Mouse (Mus musculus) heart, embryonic 10.5 days (tissue): ENCODE measurements at regions not wholly inside any gene's neighbourhood (a gene's known extent, or its start where the extent isn't known, plus 50 kb on each side); places are given as distances from the start of the nearest gene placed in this dataset.

ENCODE experiments used
- DNase-seq: peaks from one replicate; pipeline ENCODE4 v3.0.0-alpha.2; 2017; ENCODE audit warnings: low spot score
- H3K27ac ChIP-seq: fragments of 300-500 bp; sonication (generic); 2 replicates; pipeline ENCODE4 v1.5.1; 2016; ENCODE audit warnings: mild to moderate bottlenecking
- H3K27me3 ChIP-seq: fragments of 300-500 bp; sonication (generic); 2 replicates; pipeline ENCODE4 v1.6.1; 2016; ENCODE audit warnings: mild to moderate bottlenecking; ENCODE audit not compliant: poor library complexity, insufficient read depth, severe bottlenecking
- H3K36me3 ChIP-seq: fragments of 300-500 bp; sonication (generic); 2 replicates; pipeline ENCODE4 v1.6.1; 2016; ENCODE audit warnings: mild to moderate bottlenecking, moderate library complexity
- H3K4me1 ChIP-seq: fragments of 300-500 bp; sonication (generic); 2 replicates; pipeline ENCODE4 v1.6.1; 2016; ENCODE audit warnings: mild to moderate bottlenecking
- H3K4me3 ChIP-seq: fragments of 300-500 bp; sonication (generic); 2 replicates; pipeline ENCODE4 v1.5.1; 2016; ENCODE audit warnings: mild to moderate bottlenecking, moderate library complexity
- H3K9me3 ChIP-seq: fragments of 300-500 bp; sonication (generic); 2 replicates; pipeline ENCODE4 v1.6.1; 2016; ENCODE audit warnings: mild to moderate bottlenecking, moderate library complexity
- WGBS: fragments of 180-500 bp; shearing (Covaris S2); methylation state at CpG from one replicate; pipeline ENCODE4 v1.1.7; 2016; 5-methylcytosine and 5-hydroxymethylcytosine counted together

- no peak overlapping the region for H3K27ac ChIP-seq
- no peak overlapping the region for H3K4me3 ChIP-seq
- no peaks in the 10 kb centered on the region for H3K4me1 ChIP-seq
- WGBS: 79% methylated on average over 1 of the region's 1 CpGs
- no peaks in the 10 kb centered on the region for H3K9me3 ChIP-seq
- no peak for DNase-seq
- H3K27me3 ChIP-seq: no peaks in the 10 kb centered on the region
- no peaks in the 10 kb centered on the region for H3K36me3 ChIP-seq
These were observed 319.7 kb upstream of the Pik3r1 start for GRCm38 (mm10) chr13:102087766-102088165.

GRCm38 (mm10) chr13:102089551-102089950 is 321.5 kb upstream of the Pik3r1 start:
- Histone ChIP-seq H3K4me3 (no peak overlapping the region), H3K27me3 (no peaks in the 10 kb centered on the region), H3K36me3 (no peaks in the 10 kb centered on the region), H3K27ac (no peak overlapping the region), H3K9me3 (no peaks in the 10 kb centered on the region), H3K4me1 (no peaks in the 10 kb centered on the region)
- WGBS: 73% methylated on average over 5 of the region's 5 CpGs
- DNase-seq: no peak

GRCm38 (mm10) chr13:102094193-102094592 is 326.2 kb upstream of the Pik3r1 start:
- Histone ChIP-seq H3K4me3 (no peak overlapping the region), H3K27me3 (no peaks in the 10 kb centered on the region), H3K27ac (no peak overlapping the region), H3K36me3 (no peaks in the 10 kb centered on the region), H3K9me3 (no peaks in the 10 kb centered on the region), H3K4me1 (no peaks in the 10 kb centered on the region)
- DNase-seq: no peak
- 78% methylated on average over 4 of the region's 4 CpGs for WGBS

- Histone ChIP-seq H3K9me3 (no peaks in the 10 kb centered on the region), H3K27ac (no peak overlapping the region), H3K4me3 (no peak overlapping the region), H3K36me3 (no peaks in the 10 kb centered on the region), H3K4me1 (no peaks in the 10 kb centered on the region), H3K27me3 (no peaks in the 10 kb centered on the region)
- 91% methylated on average over 1 of the region's 1 CpGs for WGBS
- no peak for DNase-seq
These were observed 335.1 kb upstream of the Pik3r1 start for GRCm38 (mm10) chr13:102103161-102103560.

GRCm38 (mm10) chr13:102106188-102106587 is 338.2 kb upstream of the Pik3r1 start:
- no peaks in the 10 kb centered on the region for H3K9me3 ChIP-seq
- no peaks in the 10 kb centered on the region for H3K36me3 ChIP-seq
- H3K27ac ChIP-seq: no peak overlapping the region
- DNase-seq: no peak
- no peaks in the 10 kb centered on the region for H3K27me3 ChIP-seq
- no peak overlapping the region for H3K4me3 ChIP-seq
- no peaks in the 10 kb centered on the region for H3K4me1 ChIP-seq
- WGBS: 66% methylated on average over 1 of the region's 1 CpGs

- H3K27ac ChIP-seq: no peak overlapping the region
- no peaks in the 10 kb centered on the region for H3K4me1 ChIP-seq
- no peaks in the 10 kb centered on the region for H3K36me3 ChIP-seq
- H3K27me3 ChIP-seq: no peaks in the 10 kb centered on the region
- H3K4me3 ChIP-seq: no peak overlapping the region
- WGBS: 77% methylated on average over 1 of the region's 1 CpGs
- DNase-seq: no peak
- H3K9me3 ChIP-seq: no peaks in the 10 kb centered on the region
These were observed 340.2 kb upstream of the Pik3r1 start for GRCm38 (mm10) chr13:102108204-102108603.

- no peaks in the 10 kb centered on the region for H3K36me3 ChIP-seq
- H3K27ac ChIP-seq: no peak overlapping the region
- H3K4me1 ChIP-seq: no peaks in the 10 kb centered on the region
- H3K4me3 ChIP-seq: no peak overlapping the region
- WGBS: 82% methylated on average over 3 of the region's 3 CpGs
- no peaks in the 10 kb centered on the region for H3K9me3 ChIP-seq
- no peak for DNase-seq
- no peaks in the 10 kb centered on the region for H3K27me3 ChIP-seq
These were observed 340.9 kb upstream of the Pik3r1 start for GRCm38 (mm10) chr13:102108916-102109315.

GRCm38 (mm10) chr13:102113941-102114340 is 345.9 kb upstream of the Pik3r1 start:
- H3K4me1 ChIP-seq: no peaks in the 10 kb centered on the region
- no peaks in the 10 kb centered on the region for H3K27me3 ChIP-seq
- no peak overlapping the region for H3K4me3 ChIP-seq
- no peak overlapping the region for H3K27ac ChIP-seq
- WGBS: 87% methylated on average over 5 of the region's 5 CpGs
- no peaks in the 10 kb centered on the region for H3K36me3 ChIP-seq
- no peak for DNase-seq
- H3K9me3 ChIP-seq: no peaks in the 10 kb centered on the region

GRCm38 (mm10) chr13:102122341-102122740 is 354.3 kb upstream of the Pik3r1 start:
- no peak for DNase-seq
- H3K27ac ChIP-seq: no peak overlapping the region
- H3K4me3 ChIP-seq: no peak overlapping the region
- no peaks in the 10 kb centered on the region for H3K36me3 ChIP-seq
- no peaks in the 10 kb centered on the region for H3K9me3 ChIP-seq
- no peaks in the 10 kb centered on the region for H3K27me3 ChIP-seq
- 77% methylated on average over 6 of the region's 6 CpGs for WGBS
- H3K4me1 ChIP-seq: no peaks in the 10 kb centered on the region

GRCm38 (mm10) chr13:102127933-102128430 is 360.0 kb upstream of the Pik3r1 start:
- Histone ChIP-seq H3K27ac (no peak overlapping the region), H3K9me3 (no peaks in the 10 kb centered on the region), H3K4me3 (no peak overlapping the region), H3K27me3 (no peaks in the 10 kb centered on the region), H3K36me3 (no peaks in the 10 kb centered on the region), H3K4me1 (no peaks in the 10 kb centered on the region)
- no peak for DNase-seq
- WGBS: 79% methylated on average over 4 of the region's 4 CpGs

GRCm38 (mm10) chr13:102131459-102131858 is 363.4 kb upstream of the Pik3r1 start:
- H3K27ac ChIP-seq: no peak overlapping the region
- no peak for DNase-seq
- 85% methylated on average over 2 of the region's 2 CpGs for WGBS
- no peaks in the 10 kb centered on the region for H3K9me3 ChIP-seq
- no peaks in the 10 kb centered on the region for H3K36me3 ChIP-seq
- H3K4me1 ChIP-seq: no peaks in the 10 kb centered on the region
- no peak overlapping the region for H3K4me3 ChIP-seq
- no peaks in the 10 kb centered on the region for H3K27me3 ChIP-seq

GRCm38 (mm10) chr13:102132154-102132553 is 364.1 kb upstream of the Pik3r1 start:
- no peak overlapping the region for H3K27ac ChIP-seq
- 74% methylated on average over 5 of the region's 5 CpGs for WGBS
- no peaks in the 10 kb centered on the region for H3K27me3 ChIP-seq
- H3K36me3 ChIP-seq: no peaks in the 10 kb centered on the region
- H3K4me3 ChIP-seq: no peak overlapping the region
- no peaks in the 10 kb centered on the region for H3K4me1 ChIP-seq
- DNase-seq: no peak
- no peaks in the 10 kb centered on the region for H3K9me3 ChIP-seq

GRCm38 (mm10) chr13:102132696-102133095 is 364.7 kb upstream of the Pik3r1 start:
- Histone ChIP-seq H3K4me1 (no peaks in the 10 kb centered on the region), H3K4me3 (no peak overlapping the region), H3K27me3 (no peaks in the 10 kb centered on the region), H3K9me3 (no peaks in the 10 kb centered on the region), H3K27ac (no peak overlapping the region), H3K36me3 (no peaks in the 10 kb centered on the region)
- no peak for DNase-seq
- WGBS: 65% methylated on average over 2 of the region's 2 CpGs

- H3K9me3 ChIP-seq: no peaks in the 10 kb centered on the region
- no peak overlapping the region for H3K27ac ChIP-seq
- no peaks in the 10 kb centered on the region for H3K36me3 ChIP-seq
- H3K4me3 ChIP-seq: no peak overlapping the region
- H3K4me1 ChIP-seq: no peaks in the 10 kb centered on the region
- DNase-seq: no peak
- H3K27me3 ChIP-seq: no peaks in the 10 kb centered on the region
These were observed 367.2 kb upstream of the Pik3r1 start for GRCm38 (mm10) chr13:102135210-102135609.
